Mouse (Mus musculus): ENCODE measurements at regions not wholly inside any gene's neighbourhood (a gene's known extent, or its start where the extent isn't known, plus 50 kb on each side); places are given as distances from the start of the nearest gene placed in this dataset.

DNA sequence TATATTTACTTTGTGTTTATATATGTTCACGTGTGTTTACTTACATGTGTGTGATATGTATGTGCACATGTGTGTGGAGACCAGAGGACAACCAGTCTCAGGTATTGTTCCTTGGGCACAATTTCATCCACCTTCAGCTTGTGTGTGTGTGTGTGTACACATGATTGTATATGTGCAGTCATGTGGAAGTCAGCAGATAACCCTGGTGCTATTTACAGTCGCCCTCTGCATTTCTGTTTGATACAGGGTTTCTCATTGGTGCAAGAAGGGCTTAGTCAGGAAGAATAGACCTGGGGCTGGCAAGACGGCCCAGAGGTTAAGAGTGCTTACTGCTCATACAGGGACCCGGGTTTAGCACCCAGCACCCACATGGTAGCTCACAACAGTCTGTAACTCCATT lies 88.5 kb upstream of the Pgrmc2 start:
- DNase-seq (ENCODE audit: low read depth), result no peak

GRCm38 (mm10) chr3:41170566-41170965 lies 87.7 kb upstream of the Pgrmc2 start:
- no peak for TF ChIP-seq CTCF (IDR thresholded peaks at IDR 0.05; ENCODE audit: borderline replicate concordance, extremely low read depth, insufficient read depth, insufficient read length)
- TF ChIP-seq POLR2A (IDR thresholded peaks at IDR 0.05; ENCODE audit: borderline replicate concordance, extremely low read depth, insufficient read depth, insufficient read length, poor library complexity, severe bottlenecking), result no peak
- DNase-seq (ENCODE audit: low read depth), result no peak

More for the DNA sequence above, 88.5 kb upstream of the Pgrmc2 start:
- TF ChIP-seq CTCF (IDR thresholded peaks at IDR 0.05; ENCODE audit: borderline replicate concordance, extremely low read depth, insufficient read depth, insufficient read length) (no peak), POLR2A (IDR thresholded peaks at IDR 0.05; ENCODE audit: borderline replicate concordance, extremely low read depth, insufficient read depth, insufficient read length, poor library complexity, severe bottlenecking) (no peak)

GRCm38 (mm10) chr3:41169430-41169829 lies 86.6 kb upstream of the Pgrmc2 start:
- no peak for TF ChIP-seq POLR2A (IDR thresholded peaks at IDR 0.05; ENCODE audit: borderline replicate concordance, extremely low read depth, insufficient read depth, insufficient read length, poor library complexity, severe bottlenecking)
- TF ChIP-seq CTCF (IDR thresholded peaks at IDR 0.05; ENCODE audit: borderline replicate concordance, extremely low read depth, insufficient read depth, insufficient read length), result no peak
- peak; percentile 21 for DNase-seq (ENCODE audit: low read depth)

DNA sequence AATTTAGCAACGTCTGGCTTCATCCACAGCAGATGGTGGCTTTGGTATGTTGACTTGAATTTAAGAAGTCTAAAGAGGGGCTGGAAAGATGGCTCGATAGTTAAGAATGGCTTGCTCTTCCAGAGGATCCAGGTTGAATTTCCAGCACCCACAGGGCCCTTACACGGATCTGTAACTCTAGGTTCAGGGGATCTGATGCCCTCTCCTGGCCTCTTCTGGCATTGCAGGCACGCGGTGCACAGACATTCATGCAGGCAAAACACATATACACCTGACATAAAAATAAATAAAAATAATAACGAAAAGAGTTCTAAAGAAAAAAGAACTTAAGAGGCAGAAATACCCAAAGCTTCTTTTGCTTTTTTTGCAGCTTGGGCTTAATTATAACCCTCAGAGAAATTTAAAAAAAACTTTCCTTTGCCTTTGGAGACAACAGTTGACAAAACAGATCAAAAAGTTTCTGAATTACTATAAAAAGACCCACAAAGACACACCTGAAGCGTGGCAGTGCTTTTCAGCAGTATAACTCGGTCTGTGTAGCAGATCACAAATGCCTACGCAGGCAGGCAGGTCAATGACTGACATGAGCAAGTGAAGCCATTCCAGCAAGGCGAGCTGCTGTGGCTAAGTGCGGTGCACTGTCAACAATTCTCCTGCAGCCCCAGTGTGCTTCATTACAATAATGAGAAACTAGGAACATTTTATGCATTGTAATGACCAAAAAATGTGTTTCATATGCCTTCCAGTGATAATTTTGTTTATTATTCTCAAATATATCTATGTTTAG lies 85.5 kb upstream of the Pgrmc2 start:
- DNase-seq (ENCODE audit: low read depth), result no peak
- TF ChIP-seq POLR2A (IDR thresholded peaks at IDR 0.05; ENCODE audit: borderline replicate concordance, extremely low read depth, insufficient read depth, insufficient read length, poor library complexity, severe bottlenecking) (no peak), CTCF (IDR thresholded peaks at IDR 0.05; ENCODE audit: borderline replicate concordance, extremely low read depth, insufficient read depth, insufficient read length) (peak; percentile 24; the same call in 1 of the 2 replicates)

- TF ChIP-seq CTCF (IDR thresholded peaks at IDR 0.05; ENCODE audit: borderline replicate concordance, extremely low read depth, insufficient read depth, insufficient read length) (no peak), POLR2A (IDR thresholded peaks at IDR 0.05; ENCODE audit: borderline replicate concordance, extremely low read depth, insufficient read depth, insufficient read length, poor library complexity, severe bottlenecking) (no peak)
- no peak for DNase-seq (ENCODE audit: low read depth)
Measured at GRCm38 (mm10) chr3:41167476-41167875, 84.6 kb upstream of the Pgrmc2 start.

DNA sequence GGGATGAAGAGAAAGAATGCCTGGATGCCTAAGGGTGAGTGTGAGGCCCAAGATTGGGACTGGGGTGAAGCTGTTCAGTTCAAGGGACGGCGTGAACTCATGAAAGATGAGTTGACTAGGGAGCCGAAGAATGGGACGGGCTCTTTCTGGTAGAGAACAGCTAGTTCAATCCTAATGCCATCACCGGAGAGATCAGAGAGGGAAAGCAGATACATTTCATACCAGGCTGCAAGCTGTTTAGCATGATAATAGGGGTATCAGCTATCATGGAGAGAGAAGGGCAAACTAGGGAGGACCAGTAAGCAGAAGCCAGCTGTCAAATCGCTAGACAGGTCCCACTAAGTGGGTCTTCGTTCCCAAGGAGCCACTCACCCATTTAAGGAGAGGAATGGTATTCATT lies 81.9 kb upstream of the Pgrmc2 start:
- no peak for DNase-seq (ENCODE audit: low read depth)
- TF ChIP-seq CTCF (IDR thresholded peaks at IDR 0.05; ENCODE audit: borderline replicate concordance, extremely low read depth, insufficient read depth, insufficient read length) (no peak), POLR2A (IDR thresholded peaks at IDR 0.05; ENCODE audit: borderline replicate concordance, extremely low read depth, insufficient read depth, insufficient read length, poor library complexity, severe bottlenecking) (no peak)

DNA sequence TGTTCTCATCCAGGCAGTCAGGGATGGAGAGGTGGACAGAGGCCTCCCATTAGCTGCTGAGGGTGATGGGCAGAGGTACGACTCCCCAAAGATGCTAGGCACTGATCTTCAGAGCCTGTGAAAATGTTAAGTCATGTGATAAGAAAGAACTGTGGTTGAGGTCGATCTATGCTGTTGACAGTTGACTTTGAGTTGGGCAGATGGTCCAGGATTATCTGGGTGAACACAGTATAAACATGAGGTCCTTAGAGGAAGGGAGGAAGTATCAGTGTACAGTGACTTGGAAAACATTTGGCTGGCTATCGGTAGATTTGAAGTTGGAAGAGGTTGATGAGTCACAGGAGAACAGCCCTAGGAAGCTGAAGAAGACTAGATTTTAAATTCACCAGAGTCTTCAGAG lies 80.9 kb upstream of the Pgrmc2 start:
- DNase-seq (ENCODE audit: low read depth), result no peak
- TF ChIP-seq CTCF (IDR thresholded peaks at IDR 0.05; ENCODE audit: borderline replicate concordance, extremely low read depth, insufficient read depth, insufficient read length) (no peak), POLR2A (IDR thresholded peaks at IDR 0.05; ENCODE audit: borderline replicate concordance, extremely low read depth, insufficient read depth, insufficient read length, poor library complexity, severe bottlenecking) (no peak)

- DNase-seq (ENCODE audit: low read depth), result no peak
- TF ChIP-seq CTCF (IDR thresholded peaks at IDR 0.05; ENCODE audit: borderline replicate concordance, extremely low read depth, insufficient read depth, insufficient read length) (no peak), POLR2A (IDR thresholded peaks at IDR 0.05; ENCODE audit: borderline replicate concordance, extremely low read depth, insufficient read depth, insufficient read length, poor library complexity, severe bottlenecking) (no peak)
Measured at GRCm38 (mm10) chr3:41162514-41162913, 79.7 kb upstream of the Pgrmc2 start.

DNA sequence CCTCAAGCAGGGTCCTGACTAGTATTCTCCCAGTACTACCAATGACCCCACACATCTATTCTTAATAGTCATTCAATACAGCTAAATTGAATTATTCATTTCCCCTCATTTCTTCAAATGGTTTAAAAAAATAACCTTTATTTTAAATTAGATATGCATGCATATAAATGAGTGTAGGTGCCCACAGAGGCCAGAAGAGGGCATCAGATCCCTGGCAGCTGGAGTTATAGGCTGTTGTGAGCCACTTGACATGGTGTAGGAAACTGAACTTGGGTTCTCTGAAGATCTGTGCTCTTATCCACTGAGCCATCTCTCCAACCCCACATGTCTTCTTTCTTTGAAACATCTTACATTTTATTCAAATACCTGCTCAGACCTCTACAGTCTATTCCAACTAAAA lies 77.8 kb upstream of the Pgrmc2 start:
- TF ChIP-seq POLR2A (IDR thresholded peaks at IDR 0.05; ENCODE audit: borderline replicate concordance, extremely low read depth, insufficient read depth, insufficient read length, poor library complexity, severe bottlenecking) (no peak), CTCF (IDR thresholded peaks at IDR 0.05; ENCODE audit: borderline replicate concordance, extremely low read depth, insufficient read depth, insufficient read length) (peak; percentile 5; the same call in 1 of the 2 replicates)
- DNase-seq (ENCODE audit: low read depth), result no peak

DNA sequence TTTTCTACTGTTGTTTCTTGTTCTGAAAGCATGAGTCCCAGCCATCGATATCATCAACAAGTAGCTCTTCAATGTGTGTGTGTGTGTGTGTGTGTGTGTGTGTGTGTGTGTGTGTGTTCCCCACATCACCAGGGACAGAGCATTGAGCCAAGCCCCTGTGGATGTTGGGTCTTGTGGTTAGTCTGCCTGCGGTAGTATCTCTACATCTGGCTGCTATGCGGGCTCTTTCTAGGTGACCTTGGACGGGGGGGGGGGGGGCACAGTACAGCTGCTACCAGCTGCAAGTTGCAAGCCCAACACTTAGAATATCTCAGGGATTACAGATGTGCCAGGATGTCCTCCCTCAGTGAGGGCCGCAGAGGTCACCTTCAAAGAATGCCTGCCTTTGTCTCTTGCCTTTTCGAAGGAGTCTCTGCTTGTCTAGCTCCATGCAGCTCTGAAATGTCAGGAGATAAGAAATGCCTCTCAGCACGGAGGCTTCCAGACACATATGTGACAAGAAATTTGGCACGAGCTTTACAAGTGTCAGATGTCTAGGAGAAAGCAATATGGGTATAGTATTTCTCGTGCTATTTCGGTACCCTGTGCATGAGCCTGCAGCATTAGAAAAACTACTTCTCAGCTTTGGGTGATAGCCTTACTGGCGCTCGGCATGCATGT lies 75.6 kb upstream of the Pgrmc2 start:
- peak; percentile 57 for DNase-seq (ENCODE audit: low read depth)
- no peak for TF ChIP-seq POLR2A (IDR thresholded peaks at IDR 0.05; ENCODE audit: borderline replicate concordance, extremely low read depth, insufficient read depth, insufficient read length, poor library complexity, severe bottlenecking)
- TF ChIP-seq CTCF (IDR thresholded peaks at IDR 0.05; ENCODE audit: borderline replicate concordance, extremely low read depth, insufficient read depth, insufficient read length), result no peak

- DNase-seq (ENCODE audit: low read depth), result no peak
- TF ChIP-seq POLR2A (IDR thresholded peaks at IDR 0.05; ENCODE audit: borderline replicate concordance, extremely low read depth, insufficient read depth, insufficient read length, poor library complexity, severe bottlenecking), result no peak
- no peak for TF ChIP-seq CTCF (IDR thresholded peaks at IDR 0.05; ENCODE audit: borderline replicate concordance, extremely low read depth, insufficient read depth, insufficient read length)
Measured at GRCm38 (mm10) chr3:41157428-41157827, 74.6 kb upstream of the Pgrmc2 start.

GRCm38 (mm10) chr3:41156562-41156961 lies 73.7 kb upstream of the Pgrmc2 start:
- no peak for TF ChIP-seq CTCF (IDR thresholded peaks at IDR 0.05; ENCODE audit: borderline replicate concordance, extremely low read depth, insufficient read depth, insufficient read length)
- no peak for DNase-seq (ENCODE audit: low read depth)

Measured in brain, embryonic 14.5 days (tissue).